Mouse (Mus musculus) urinary bladder, postnatal 4 days (tissue): ENCODE measurements around the gene Hspa4.

Experiments
- DNase-seq, 2 experiments: peaks; one replicate each; pipeline ENCODE4 v3.0.0; 2021 to 2022; ENCODE audit warnings: low spot score in 2 of 2

Gene Hspa4

DNA sequence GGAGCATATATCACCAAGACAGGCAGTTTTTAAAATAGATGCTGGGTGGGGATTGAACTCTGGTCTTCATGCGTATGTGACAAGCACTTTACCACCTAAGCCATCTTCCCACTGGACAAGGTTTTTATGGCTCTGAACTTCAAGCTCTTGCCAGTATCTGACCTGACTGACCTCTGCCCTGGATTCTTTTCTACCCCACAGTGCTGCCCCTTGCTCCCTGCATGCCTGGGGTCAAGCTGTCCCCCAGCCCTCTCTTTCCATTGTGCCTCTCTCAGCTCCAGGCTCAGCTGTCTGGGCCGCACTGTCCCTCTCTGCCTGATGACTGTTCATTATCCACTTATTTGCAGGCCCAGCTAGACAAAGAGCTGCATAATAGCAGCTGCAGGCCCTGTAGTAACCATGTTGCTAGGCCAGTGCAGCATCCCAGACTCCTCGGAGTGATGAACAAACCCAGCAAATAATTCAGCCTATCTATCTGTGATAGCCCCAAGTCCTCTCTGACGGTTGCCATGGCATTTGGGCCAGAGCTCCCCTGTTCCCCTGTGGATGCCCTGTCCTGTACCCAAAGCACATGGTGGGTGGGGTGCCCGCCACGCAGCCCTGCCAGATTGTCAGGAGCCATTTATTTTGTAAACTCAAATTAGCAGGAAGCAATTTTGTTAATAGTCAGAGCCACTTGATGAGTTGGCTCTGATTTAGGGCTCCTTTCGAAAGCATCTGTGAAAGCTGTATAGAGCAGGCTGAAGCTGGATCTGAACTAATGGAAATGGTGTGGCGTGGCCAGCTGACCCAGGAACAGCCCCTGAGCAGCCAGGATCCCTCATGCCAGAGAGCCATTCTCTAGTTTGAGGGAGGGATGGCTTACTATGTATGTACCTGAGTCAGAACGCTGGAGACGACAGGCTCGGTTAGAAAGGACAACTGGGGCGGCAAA, 47.8 kb downstream of the Hspa4 start:
- DNase-seq: no peak

DNA sequence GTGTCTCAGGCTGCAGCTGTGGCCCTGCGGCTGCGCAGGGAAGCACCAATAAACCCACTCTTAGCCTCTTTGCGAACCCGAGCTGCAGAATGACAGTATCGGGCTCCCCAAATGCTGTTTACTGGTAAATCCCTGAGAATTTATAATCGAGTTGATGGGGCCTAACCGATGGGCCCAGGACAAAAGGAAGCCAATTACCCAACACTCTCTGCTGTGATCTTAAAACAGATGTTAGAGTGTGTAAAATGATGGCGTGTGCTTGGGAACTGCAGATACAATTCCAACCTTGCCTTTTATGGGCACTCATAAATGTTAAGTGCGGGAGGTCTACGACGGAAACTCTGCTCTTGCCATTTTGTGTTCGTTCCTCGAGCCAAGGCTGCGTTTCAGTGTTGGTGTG, 49.5 kb downstream of the Hspa4 start:
- no peak for DNase-seq

DNA sequence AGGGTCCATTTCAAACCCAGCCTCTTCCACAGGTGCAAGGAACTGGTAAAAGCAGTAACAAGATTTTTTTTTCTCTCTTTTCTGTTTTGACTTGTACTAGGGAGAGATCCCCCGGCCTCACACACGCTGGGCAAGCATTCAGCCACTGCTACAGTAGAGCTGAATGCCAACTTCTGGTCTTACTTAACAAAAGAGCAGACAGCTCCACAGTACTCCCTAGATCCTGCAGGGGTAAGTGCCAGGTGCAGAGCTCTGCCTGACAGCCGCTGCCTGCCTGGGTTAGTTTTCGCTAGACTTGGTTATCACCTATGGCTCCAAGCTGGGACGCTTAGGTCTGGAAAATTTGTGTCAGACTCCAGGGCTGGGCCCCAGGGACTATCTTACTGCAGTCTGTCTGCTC, 50.6 kb downstream of the Hspa4 start:
- DNase-seq: no peak

DNA sequence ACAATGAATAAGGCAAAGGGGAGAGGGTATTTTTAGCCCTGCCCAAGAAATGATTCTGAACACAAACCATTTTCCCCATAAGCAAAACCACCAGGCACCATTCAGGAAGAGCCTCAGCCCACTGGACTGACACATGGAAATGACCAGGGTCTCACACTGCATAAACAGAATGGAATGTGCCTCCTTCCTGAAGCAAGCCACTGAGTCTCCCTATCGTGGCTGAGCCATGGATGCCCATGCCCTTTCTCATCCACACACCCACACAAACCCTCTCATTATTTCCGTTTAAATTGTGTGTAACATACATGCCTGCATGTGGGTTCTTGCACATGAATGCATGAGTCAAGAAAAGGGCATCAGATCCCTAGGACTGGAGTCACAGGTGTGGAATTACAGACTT, 54.7 kb downstream of the Hspa4 start:
- DNase-seq: no peak

DNA sequence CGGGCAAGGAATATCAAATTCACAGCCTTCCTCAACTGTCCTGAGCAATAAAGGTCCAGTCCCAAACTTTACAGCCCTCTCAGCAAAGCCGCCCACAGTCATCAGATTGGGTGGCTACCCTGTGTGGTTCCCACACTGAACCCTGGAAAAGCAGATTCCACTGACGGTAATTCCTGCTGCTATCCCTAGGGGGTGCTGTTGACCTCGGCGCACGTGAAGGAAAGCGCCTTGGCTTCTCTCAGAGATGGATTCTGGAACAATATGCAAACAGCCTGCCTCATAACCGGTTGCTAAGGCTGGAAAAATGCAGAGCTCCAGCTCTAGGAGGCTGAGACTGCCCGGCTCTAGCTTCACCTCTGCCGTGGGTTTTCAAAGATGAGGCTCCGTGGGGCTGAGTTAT, 57.1 kb downstream of the Hspa4 start:
- DNase-seq: no peak

DNA sequence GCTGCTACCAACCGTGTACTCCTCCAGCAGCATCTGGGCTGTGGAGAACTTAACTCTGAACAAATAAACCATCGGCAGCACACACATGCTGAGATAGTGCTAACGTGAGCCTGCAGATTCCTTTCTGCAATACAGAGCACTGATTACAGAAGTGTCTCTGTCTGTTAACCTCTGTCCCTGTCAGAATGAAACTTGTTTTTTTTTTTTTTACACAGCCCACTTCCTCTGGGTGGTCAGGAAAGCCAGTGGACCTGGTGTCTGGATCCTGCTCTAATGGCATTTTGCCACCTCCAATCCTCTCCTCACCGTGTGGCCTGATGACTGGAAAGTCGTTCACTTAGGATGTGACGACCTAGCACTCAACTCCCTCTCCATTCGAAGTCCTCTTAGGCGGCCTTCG, 66.7 kb downstream of the Hspa4 start:
- DNase-seq: no peak

DNA sequence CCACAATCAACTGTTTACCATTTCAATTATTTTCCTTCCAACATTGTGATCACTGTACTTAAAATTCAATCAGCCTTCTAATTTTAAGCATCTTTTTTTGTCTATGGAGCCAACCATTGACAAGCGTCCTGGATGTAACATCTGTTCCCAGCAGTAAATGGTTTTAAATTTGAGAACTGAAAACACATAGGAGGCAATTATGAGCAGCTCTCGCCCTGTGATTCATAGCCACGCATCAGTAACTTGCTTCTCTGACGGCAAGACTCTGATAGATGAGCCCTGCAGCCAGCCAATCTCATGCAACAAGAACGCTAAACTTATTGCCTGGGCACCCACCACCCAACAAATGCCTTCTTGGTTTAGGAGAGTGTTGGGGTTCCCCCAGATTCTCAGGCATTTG, 68.4 kb downstream of the Hspa4 start:
- DNase-seq: no peak

DNA sequence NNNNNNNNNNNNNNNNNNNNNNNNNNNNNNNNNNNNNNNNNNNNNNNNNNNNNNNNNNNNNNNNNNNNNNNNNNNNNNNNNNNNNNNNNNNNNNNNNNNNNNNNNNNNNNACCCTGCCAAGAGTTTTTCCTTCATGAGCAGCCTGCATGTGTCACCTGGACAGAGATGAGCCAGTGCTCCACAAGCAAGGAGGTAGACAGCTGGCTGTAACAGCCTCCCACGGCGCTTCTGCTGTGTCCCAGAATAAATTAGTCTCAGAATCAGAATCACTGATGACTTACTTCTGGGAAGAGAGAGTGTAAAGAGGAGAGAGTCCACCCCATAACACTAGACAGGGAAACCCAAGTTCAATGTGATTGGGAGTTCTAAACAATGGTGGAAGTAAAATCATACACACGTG, 71.2 kb downstream of the Hspa4 start:
- DNase-seq: no peak

DNA sequence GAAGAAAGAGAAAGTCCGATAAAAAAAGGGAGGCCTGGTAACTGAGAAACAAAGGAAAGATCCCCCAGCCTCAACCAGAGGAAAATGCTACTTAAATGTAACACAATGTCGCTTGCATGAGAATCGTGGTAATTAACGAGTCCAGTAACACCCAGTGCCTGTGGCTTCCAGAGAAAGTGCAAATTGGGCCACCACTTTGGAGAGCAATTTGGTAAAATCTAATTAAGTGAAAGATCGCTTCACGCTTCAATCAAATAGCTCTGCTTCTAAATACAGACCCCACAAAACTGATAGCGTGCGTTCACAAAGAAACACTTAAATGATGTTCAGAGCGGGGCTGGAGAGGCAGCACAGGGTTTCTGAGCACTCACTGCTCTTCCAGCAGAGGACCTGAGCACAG, 89.4 kb downstream of the Hspa4 start:
- DNase-seq: no peak
